Mouse (Mus musculus) stomach, postnatal 0 days (tissue): Measurements from ENCODE around the gene Il34.

Experiments
- CTCF ChIP-seq: IDR thresholded peaks from 2 replicates; pipeline ENCODE4 v1.5.1; 2016; ENCODE audit warnings: antibody characterized with exemption, low read depth, mild to moderate bottlenecking, moderate library complexity
- EP300 ChIP-seq: optimal IDR thresholded peaks from 2 replicates; pipeline ENCODE3; 2016; ENCODE audit warnings: antibody characterized with exemption

DNA sequence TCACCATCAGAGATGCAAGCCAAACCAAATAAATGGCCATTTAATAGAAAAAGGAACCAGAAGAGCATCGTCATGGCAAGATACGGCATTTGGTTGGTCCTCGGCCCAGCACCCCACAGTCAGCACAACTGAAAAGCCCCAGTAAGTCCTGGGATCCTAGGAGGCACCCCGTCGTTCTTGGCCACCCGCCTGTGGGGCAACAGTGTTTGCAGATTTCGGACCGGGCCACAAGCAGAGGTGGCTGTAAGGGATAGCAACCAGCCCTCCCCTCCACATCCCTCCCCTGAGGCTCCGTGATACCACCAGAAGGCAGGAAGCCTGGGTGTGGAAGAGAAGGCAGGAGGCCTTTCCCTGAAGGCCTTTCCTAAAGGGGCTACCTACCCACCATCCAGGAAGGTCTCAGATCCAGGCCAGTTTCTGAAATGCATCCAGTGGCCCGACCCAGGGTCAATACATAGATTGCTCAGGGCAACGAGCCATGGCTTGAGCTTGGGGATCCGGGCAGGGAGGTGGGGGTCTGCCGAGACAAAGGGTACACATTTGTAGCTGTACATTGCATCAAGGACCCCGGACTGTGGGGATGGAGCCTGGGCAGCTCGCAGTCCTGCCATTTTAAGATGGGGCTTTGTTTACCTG lies 63.8 kb downstream of the Il34 start:
- no peak for TF ChIP-seq CTCF
- TF ChIP-seq EP300 = no peak
